Mouse (Mus musculus): ENCODE results near the gene Opn3. TPM values are rescaled to one million over a fixed set of nuclear protein-coding genes. Genes with fewer than 3 reads are reported as not detected.

The Opn3 gene
- total RNA-seq, 4 experiments from 2014 or later = 3.7 to 5.8 (median 4.0) TPM

Other genes with a start within 250 kb of the Opn3 start
- gene Rgs7, start 200.3 kb downstream of the Opn3 start, total RNA-seq (2022) = 1 to 10 TPM in 3 of 4 experiments, under 1 TPM in 1; 0.69 to 1.7 (median 1.3) TPM
- under 1 TPM; 0.28 to 0.44 (median 0.30) TPM for gene Kmo, start 72.4 kb downstream of the Opn3 start, total RNA-seq (2022)
- gene Fh1, start 67.1 kb downstream of the Opn3 start, total RNA-seq (2022) = 100 to 1,000 TPM; 543 to 586 (median 574) TPM
- gene Chml, start 125 bp upstream of the Opn3 start, total RNA-seq (2022) = 1 to 10 TPM; 6.7 to 9.7 (median 7.7) TPM
- gene Wdr64, start 5.8 kb upstream of the Opn3 start, total RNA-seq (2022) = not detected
- under 1 TPM in 1 of 4 experiments, not detected in 3; 0.57 TPM for gene Exo1, start 187.8 kb upstream of the Opn3 start, total RNA-seq (2022)
- not detected for gene Gm38100, start 227.6 kb upstream of the Opn3 start, total RNA-seq (2022)